20 mouse cellular contexts compared by ENCODE assay signal in the genomic region with DNA sequence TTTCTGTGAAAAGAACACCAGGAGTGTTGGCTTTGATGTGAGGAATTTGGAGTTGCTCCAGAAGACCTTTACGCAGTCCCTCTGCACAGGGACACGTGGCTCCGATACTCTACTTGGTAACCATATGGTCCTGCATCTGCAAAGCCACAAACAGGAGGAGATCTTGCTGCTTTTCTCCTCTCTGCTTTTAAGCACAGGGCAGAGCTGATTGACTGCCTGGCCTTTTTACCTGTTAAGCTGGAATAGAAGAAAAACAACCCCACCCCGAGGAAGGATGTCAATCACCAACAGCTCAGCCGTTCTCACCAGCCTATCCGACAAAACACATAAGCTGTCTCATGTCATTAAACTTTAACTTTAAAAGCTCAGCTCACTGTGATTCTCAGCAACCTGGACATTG.
DNase-seq lines count a peak whose midpoint lies in the region; ATAC-seq and TF ChIP-seq lines count a peak whose summit lies in the region.
"Had no signal": no experiment of that assay in that cellular context is flagged by ENCODE, and none has a peak within 500 bp of the region (broad histone marks: within the 10 kb centered on the region; RNA-seq: fewer than 3 reads in every experiment).

No protein-coding gene starts in this region.

- no peaks in the 10 kb centered on the region for H3K9me3 ChIP-seq in kidney, embryonic 14.5 days (ENCODE audit: control insufficient read depth, low read length)
- H3K9me3 ChIP-seq: heart, embryonic 13.5 days; liver, embryonic 13.5 days; midbrain, embryonic 13.5 days; neural tube, embryonic 13.5 days had no signal

- peak; percentile 59 to 62 for DNase-seq in cerebellum, postnatal 10 days
- DNase-seq in cerebellum, adult 11-12 months, result no peak
- peak; percentile 52 for DNase-seq in kidney, adult 11 months
- DNase-seq in brain, embryonic 18.5 days (ENCODE audit: low read depth, low spot score), result peak; percentile 24
- peak; percentile 51 for DNase-seq in kidney, postnatal 14 days
- no peak for DNase-seq in heart, adult 2 months
- DNase-seq in gastrocnemius, postnatal 10 days, result no peak
- DNase-seq: cerebellum, adult 18-20 months; embryo, embryonic 11 days; liver, embryonic 13.5 days; right cerebral cortex, postnatal 4 days; thymus, adult 2 months had no signal

- intact Hi-C loops in heart, adult 2 months (cut with DNase I), result no loop called here

- WGBS in kidney, embryonic 14.5 days, result 23% methylated on average over 6 of the region's 6 CpGs
- WGBS in heart, adult 2 months, result 60% methylated on average over 6 of the region's 6 CpGs

- no peak overlapping the region for H3K4me2 ChIP-seq in kidney, embryonic 14.5 days (replicated peaks; ENCODE audit: low read depth, low read length)
- H3K4me2 ChIP-seq: heart, embryonic 13.5 days; liver, embryonic 13.5 days; midbrain, embryonic 13.5 days; neural tube, embryonic 13.5 days had no signal

- TF ChIP-seq CTCF in heart, adult 2 months (IDR thresholded peaks at IDR 0.05), result no peak

- TF ChIP-seq POLR2A in heart, adult 2 months (IDR thresholded peaks at IDR 0.05; ENCODE audit: insufficient read depth, low read depth, low read length), result no peak

- H3K27ac ChIP-seq in kidney, embryonic 14.5 days (ENCODE audit: low read depth, low read length), result no peak overlapping the region
- H3K27ac ChIP-seq in heart, adult 2 months, result no peak overlapping the region
- H3K27ac ChIP-seq: heart, embryonic 13.5 days; left cerebral cortex, adult 2 months; liver, embryonic 13.5 days; macrophage; midbrain, embryonic 13.5 days; neural tube, embryonic 13.5 days had no signal

- no peaks in the 10 kb centered on the region for H3K27me3 ChIP-seq in kidney, embryonic 14.5 days (ENCODE audit: control insufficient read depth, insufficient read depth, low read length)
- no peaks in the 10 kb centered on the region for H3K27me3 ChIP-seq in heart, adult 2 months (ENCODE audit: control insufficient read depth, insufficient read depth, low read length)
- H3K27me3 ChIP-seq: CH12.LX; heart, embryonic 13.5 days; liver, embryonic 13.5 days; neural tube, embryonic 13.5 days had no signal

- no peaks in the 10 kb centered on the region for H3K79me2 ChIP-seq in heart, adult 2 months (replicated peaks; ENCODE audit: control insufficient read depth, insufficient read depth, low read length)

- no peak overlapping the region for H3K9ac ChIP-seq in kidney, embryonic 14.5 days (ENCODE audit: low read depth, low read length)
- no peak overlapping the region for H3K9ac ChIP-seq in heart, adult 2 months (ENCODE audit: low read depth, low read length)
- H3K9ac ChIP-seq: heart, embryonic 13.5 days; liver, embryonic 13.5 days; midbrain, embryonic 13.5 days; neural tube, embryonic 13.5 days had no signal

- no peak overlapping the region for H3K4me3 ChIP-seq in kidney, embryonic 14.5 days (ENCODE audit: low read length)
- H3K4me3 ChIP-seq in heart, adult 2 months, result no peak overlapping the region
- H3K4me3 ChIP-seq: heart, embryonic 13.5 days; left cerebral cortex, adult 2 months; liver, embryonic 13.5 days; midbrain, embryonic 13.5 days; neural tube, embryonic 13.5 days had no signal

- no peak for TF ChIP-seq EP300 in heart, adult 2 months (IDR thresholded peaks at IDR 0.05; ENCODE audit: insufficient read depth, low read depth, low read length)

- no peaks in the 10 kb centered on the region for H3K36me3 ChIP-seq in kidney, embryonic 14.5 days (ENCODE audit: control insufficient read depth, insufficient read depth, low read length)
- no peaks in the 10 kb centered on the region for H3K36me3 ChIP-seq in heart, adult 2 months (ENCODE audit: control insufficient read depth, insufficient read depth, low read length)
- H3K36me3 ChIP-seq: heart, embryonic 13.5 days; liver, embryonic 13.5 days; midbrain, embryonic 13.5 days; neural tube, embryonic 13.5 days had no signal

- no peak for ATAC-seq in kidney, embryonic 14.5 days (ENCODE audit: low FRiP score, low TSS enrichment)
- ATAC-seq: activated CD4-positive, CD25-positive, alpha-beta regulatory T cell, adult 4 months; midbrain, embryonic 13.5 days had no signal

- H3K4me1 ChIP-seq in kidney, embryonic 14.5 days (ENCODE audit: control insufficient read depth, insufficient read depth, low read length), result no peaks in the 10 kb centered on the region
- no peaks in the 10 kb centered on the region for H3K4me1 ChIP-seq in heart, adult 2 months (ENCODE audit: control insufficient read depth, insufficient read depth, low read length)
- H3K4me1 ChIP-seq: heart, embryonic 13.5 days; midbrain, embryonic 13.5 days had no signal

Comparison
In these comparisons a context has a peak if more than half of its experiments do, and no peak if none do; other contexts are left out.
1. DNase-seq: peak in cerebellum, postnatal 10 days (2 of 2), kidney, adult 11 months (single experiment), brain, embryonic 18.5 days (single experiment) and kidney, postnatal 14 days (single experiment); none in cerebellum, adult 11-12 months (single experiment), heart, adult 2 months (0 of 2) and gastrocnemius, postnatal 10 days (single experiment).